Mouse (Mus musculus) kidney, adult 2 months (tissue): Measurements from ENCODE around the gene Morc2a.

Experiments used
- CTCF ChIP-seq: fragments of 200-500 bp; conservative IDR thresholded peaks from 2 replicates; pipeline ENCODE4 v1.5.1; 2011; ENCODE audit warnings: low read depth, mild to moderate bottlenecking, control low read depth, low read length, moderate library complexity, mixed read lengths; ENCODE audit not compliant: insufficient read depth, insufficient read length
- POLR2A ChIP-seq: fragments of 200-500 bp; IDR thresholded peaks from one replicate; pipeline ENCODE4 v1.6.1; 2011; ENCODE audit warnings: low read depth, low read length, control low read depth

- TF ChIP-seq CTCF (no peak), POLR2A (no peak)
Measured at GRCm38 (mm10) chr11:3703089-3703992, 54.4 kb downstream of the Morc2a start.
